Mouse (Mus musculus): ENCODE measurements around the gene Rrp9. TPM values are rescaled to one million over a fixed set of nuclear protein-coding genes. Genes with fewer than 3 reads are reported as not detected.
"Not testable (repeated sequence)": the region's sequence is repeated elsewhere in the genome, so short reads cannot be mapped to it uniquely, and the experiment has no call there.

The Rrp9 gene
- polyA plus RNA-seq, 1 experiment = 28.9 TPM

DNA sequence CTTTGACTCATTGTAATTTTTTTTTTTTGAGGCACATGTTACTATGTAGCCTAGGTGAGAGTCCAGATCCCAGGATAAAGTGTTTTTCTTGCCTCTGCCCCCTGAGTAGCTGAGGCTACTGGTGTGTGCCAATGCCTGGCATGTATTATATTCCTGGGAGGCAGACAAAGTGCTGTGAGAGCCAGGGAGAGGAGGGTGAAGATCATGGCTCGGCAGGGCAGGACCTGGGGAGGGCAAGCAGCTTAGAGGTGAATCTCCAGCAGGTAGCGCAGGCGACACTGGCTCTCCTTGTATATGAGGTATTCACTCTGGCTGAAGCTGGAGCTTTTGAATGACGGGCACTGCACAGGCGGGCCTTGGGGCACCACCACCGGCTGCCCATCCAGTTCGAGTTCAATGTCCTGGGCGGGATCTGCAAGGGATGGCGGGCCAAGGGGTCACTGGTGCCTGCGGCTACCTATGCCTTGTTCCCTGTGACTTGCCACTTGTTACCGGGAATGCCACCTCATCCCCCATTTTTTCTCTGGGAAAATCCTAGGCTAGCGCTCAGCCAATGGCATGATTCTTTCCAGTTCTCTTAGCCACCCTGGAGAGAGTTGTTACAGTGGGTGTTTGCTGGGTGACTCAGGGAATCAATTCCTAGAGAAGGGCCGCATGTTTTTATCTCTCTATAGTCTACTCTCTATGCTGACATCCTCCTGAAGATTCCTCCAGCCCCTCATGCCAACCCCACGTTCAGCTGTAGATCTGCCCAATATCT is 4.6 kb upstream of the Rrp9 start:
- 76% methylated on average over 14 of the region's 14 CpGs for WGBS
- DNase-seq (ENCODE audit: low read depth, low spot score) = no peak

DNA sequence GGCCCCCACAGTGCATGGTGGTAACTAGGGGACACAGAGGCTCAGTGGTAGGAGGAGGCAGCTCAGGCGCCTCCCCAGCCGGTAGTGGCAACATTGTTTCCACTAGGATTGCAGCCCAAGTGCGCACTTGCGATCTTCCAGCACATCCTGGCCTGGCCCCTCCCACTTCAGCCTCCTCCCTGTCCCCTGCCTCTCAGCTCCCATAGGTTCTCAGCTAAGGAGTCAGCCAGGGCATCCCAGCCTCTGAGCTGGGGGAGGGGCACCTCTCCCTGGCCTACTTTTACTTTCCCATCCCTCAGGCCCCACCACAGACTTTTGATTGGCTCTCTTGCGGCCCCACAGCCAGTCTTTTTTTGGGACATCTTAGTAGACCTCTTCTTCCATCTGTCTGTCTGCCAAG is 3.9 kb upstream of the Rrp9 start:
- DNase-seq (ENCODE audit: low read depth, low spot score) = no peak
- WGBS = 39% methylated on average over 5 of the region's 5 CpGs

DNA sequence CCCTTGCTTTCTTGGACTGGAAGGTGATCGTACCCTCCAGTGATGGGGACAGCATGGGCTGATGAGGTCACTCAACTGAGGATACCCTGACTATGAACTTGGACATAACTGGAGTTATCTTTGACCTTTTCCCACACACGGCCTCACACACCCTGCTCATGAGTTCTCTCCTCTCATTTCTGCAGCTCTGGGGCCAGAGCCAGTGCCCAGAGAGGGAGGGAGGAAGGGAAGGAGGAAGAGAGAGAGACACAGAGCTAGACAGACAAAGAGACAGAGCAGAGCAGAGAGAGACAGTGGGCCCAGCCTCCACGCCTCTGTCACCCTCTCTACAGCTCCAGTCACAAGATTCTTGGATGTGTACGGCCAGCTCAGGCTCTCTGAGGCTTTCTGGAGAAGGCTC is 3.4 kb upstream of the Rrp9 start:
- WGBS = 48% methylated on average over 4 of the region's 4 CpGs
- DNase-seq (ENCODE audit: low read depth, low spot score) = no peak

- DNase-seq (ENCODE audit: low read depth, low spot score) = no peak
- 79% methylated on average over 16 of the region's 16 CpGs for WGBS
Observed at GRCm38 (mm10) chr9:106473081-106473752, 2.5 kb upstream of the Rrp9 start.

- 63% methylated on average over 5 of the region's 5 CpGs for WGBS
- no peak for DNase-seq (ENCODE audit: low read depth, low spot score)
Observed at GRCm38 (mm10) chr9:106473753-106474105, 2.0 kb upstream of the Rrp9 start.

GRCm38 (mm10) chr9:106474456-106474855 is 1.3 kb upstream of the Rrp9 start:
- DNase-seq (ENCODE audit: low read depth, low spot score) = no peak
- WGBS = 13% methylated on average over 6 of the region's 6 CpGs

DNA sequence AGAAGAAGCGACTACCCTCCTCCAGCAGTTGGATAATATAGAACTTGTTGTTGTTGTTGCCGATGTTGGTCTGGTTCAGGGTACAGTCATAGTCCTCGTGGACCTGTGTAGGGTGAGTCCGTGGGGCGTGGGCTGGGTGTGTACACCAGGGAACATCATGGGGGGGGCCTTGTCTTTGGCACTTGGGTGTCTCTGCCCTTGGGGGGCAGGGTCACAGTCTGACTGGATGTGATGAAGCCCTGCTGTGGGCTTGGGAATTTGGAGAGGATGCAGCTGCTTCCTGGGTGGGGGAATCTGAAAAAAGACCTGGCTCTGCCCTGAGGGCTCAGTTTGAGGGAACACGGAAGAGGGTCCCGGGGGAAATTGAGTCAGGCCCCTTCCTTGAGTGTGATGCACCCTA is 717 bp upstream of the Rrp9 start:
- WGBS = 56% methylated on average over 7 of the region's 7 CpGs
- no peak for DNase-seq (ENCODE audit: low read depth, low spot score)

DNA sequence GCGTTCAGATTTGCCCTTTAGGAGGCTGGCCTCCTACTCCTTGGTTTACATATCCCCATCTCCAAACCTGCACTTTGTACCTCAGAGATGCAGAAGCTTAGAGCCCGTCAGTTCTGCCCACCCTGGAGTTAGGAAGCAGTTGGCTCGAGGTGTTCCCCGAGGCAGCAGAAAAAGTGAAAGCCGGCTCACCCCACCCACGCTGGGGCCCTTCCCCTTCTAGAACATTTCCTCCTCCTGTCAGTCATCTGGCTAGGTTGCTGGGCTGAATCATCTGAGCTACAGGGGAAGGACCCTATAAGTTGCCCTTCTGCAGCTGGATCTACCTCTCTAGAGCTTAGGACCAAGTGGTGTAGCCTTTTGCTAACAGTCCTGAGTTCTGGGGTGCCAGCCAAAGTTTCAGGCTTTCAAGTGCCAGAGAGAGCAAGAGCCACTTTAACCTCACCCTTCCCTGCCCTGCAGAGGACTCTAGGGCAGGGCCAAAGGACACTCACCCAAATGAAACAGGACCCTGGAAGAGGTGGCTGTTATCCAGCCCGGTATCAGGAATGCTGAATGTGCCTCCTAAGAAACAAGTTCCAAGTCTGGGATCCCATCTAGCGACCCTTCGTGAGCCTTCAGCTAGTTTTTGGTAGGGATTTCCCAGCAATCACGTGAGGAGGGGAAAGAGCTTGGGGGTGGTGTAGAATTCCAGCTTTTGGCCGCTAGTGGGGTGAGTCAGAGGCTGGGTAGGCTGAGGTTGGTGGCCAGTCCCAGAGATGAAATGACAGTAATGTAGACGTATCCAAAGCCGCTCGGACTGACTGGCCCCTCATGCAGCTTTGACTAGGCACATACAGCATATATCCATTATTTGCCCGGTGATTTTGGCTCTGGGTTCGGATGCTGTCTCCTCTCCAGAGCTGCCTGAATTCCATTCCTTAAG is 500 bp downstream of the Rrp9 start:
- whole genome bisulfite sequencing = 5% methylated on average over 16 of the region's 16 CpGs
- peak; percentile 40 for DNase-seq (ENCODE audit: low read depth, low spot score)

DNA sequence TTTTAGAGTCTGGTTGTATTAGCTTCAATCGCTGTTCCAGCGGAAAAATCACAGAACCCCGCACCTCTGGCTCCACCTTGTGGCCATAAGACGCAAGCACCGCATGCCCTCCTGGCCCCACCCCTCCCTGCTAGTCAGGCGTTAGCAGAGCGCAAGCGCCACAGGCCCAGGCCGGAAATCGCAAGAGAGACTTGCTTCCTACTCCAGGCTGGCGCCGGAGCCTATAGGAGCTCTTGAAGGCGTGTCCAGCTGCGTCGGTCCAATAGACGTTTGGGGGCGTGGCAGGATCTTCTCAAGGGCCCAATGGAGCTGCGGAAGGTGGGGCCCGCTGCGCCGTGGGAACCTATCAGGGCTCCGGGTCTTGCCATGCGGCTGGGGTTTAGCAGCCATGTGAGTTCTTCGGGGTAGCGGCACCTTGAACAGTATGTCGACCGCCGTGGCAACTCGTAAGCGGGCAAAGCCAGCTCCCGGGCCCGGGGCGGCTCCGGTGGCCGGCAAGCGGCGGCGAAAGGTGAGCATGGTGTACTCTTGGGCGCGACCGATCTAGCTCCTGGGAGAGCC is 1.2 kb downstream of the Rrp9 start, which contains the start of gene Parp3:
Gene Parp3 (minus strand): TSS at position 26 of the 561 bp plus-strand sequence.
- peak; percentile 99 for DNase-seq (ENCODE audit: low read depth, low spot score)
- under 1% methylated on average over 41 of the region's 41 CpGs for WGBS

GRCm38 (mm10) chr9:106477649-106478048 is 1.9 kb downstream of the Rrp9 start:
- DNase-seq (ENCODE audit: low read depth, low spot score) = no peak
- 0% methylated on average over 16 of the region's 16 CpGs for WGBS

DNA sequence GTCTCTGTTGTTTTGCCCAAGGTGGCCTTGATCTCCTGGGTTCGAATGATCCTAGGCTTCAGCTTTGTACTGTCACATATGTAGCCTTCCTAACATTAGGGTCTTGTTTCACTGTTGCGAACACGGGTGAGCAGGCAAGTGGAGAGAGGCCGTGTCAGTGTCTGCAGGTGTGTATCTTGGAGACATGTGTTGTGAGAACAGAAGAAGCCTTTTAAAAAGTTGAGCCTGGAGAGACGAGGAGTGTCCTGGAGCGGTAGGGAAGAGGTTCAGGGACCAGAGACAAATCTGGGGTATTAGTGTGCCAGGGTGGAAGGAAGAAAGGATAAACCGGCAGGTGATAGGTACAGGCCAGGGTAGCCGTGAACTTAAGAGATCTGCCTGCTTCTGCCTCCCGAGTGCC is 2.3 kb downstream of the Rrp9 start:
- WGBS = 59% methylated on average over 9 of the region's 9 CpGs
- DNase-seq (ENCODE audit: low read depth, low spot score) = no peak

- 90% methylated on average over 7 of the region's 7 CpGs for WGBS
Observed at GRCm38 (mm10) chr9:106480541-106480940, 4.8 kb downstream of the Rrp9 start.

DNA sequence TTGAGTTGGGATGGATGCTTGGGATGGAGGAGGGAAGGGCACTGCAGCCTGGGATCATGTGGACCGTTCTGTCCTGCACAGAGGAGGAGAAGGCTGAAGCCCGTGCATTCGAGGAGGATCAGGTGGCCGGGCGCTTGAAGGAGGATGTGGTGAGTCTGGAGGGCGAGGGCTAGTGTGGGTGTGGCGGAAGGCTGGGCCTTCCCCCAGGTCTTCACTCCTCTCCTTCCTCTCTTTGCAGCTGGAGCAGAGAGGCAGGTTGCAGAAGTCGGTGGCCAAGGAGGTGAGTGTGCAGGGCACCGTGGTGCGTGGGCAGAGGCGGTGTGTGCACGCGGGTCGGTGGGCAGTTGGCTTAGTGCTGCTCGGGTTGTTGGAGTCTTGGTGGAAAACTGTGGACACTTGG is 5.3 kb downstream of the Rrp9 start:
- 82% methylated on average over 15 of the region's 15 CpGs for WGBS
- DNase-seq (ENCODE audit: low read depth, low spot score) = no peak

More at GRCm38 (mm10) chr9:106480541-106480940, 4.8 kb downstream of the Rrp9 start:
- no peak for DNase-seq (ENCODE audit: low read depth, low spot score)

DNA sequence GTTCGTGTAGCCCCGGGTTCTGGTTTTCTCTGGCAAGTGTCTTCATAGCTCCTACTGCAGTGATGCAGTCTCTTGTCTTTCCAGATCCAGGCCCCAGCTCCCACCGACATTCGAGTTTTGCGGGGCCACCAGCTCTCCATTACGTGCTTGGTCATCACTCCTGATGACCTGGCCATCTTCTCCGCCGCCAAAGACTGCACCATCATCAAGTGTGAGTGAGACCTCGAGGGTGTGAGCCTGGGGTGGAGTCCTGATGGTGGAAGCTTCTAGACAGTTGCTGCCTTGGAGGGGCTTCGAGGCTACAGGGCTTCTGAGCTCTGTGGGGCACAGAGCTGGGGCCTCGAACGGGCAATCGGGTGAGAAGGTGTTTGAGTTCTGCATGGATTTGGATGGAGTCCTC is 5.9 kb downstream of the Rrp9 start:
- no peak for DNase-seq (ENCODE audit: low read depth, low spot score)
- WGBS = 95% methylated on average over 13 of the region's 13 CpGs

DNA sequence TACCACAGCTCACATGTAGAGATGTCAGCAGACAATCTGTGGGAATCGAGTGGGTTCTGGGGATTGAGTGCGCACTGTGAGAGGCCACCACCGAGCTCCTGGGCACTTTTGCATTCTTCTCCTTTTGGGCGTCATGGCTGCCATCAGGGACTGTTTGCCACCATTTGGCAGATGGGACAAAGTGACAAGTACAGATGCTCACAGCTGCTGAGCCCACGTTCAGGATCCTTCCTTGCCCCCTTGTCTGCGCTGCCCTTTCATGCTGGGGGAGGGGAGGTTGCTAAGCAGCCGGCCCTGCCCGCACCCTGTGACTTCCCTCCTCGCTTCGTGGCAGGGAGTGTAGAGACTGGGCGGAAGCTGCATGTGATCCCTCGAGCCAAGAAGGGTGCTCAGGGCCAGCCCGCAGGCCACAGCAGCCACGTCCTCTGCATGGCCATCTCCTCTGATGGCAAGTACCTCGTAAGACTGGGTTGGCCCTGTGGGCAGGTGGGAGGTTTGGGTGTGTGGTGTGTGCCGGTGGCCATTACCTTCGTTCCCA is 6.9 kb downstream of the Rrp9 start:
- no peak for DNase-seq (ENCODE audit: low read depth, low spot score)
- 89% methylated on average over 17 of the region's 17 CpGs for WGBS

DNA sequence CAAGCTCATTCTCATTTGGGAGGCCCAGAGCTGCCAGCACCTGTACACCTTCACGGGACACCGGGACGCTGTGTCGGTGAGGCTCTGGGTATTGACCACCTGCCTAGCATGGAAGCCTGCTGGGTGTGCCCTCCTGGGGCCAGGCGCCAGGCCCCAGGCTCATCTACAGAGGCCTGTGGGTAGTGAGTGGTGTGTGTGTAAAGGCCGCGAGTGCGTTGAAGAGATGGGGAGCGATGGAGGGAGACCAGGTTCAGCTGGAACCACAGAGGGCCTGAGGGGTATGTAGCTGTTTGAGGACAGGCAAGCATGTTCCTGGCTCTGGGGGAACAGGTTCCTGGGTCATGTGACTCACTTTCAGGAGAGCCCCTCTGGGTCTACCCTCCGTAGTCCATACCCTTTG is 7.4 kb downstream of the Rrp9 start:
- DNase-seq (ENCODE audit: low read depth, low spot score) = no peak
- 95% methylated on average over 10 of the region's 10 CpGs for WGBS

DNA sequence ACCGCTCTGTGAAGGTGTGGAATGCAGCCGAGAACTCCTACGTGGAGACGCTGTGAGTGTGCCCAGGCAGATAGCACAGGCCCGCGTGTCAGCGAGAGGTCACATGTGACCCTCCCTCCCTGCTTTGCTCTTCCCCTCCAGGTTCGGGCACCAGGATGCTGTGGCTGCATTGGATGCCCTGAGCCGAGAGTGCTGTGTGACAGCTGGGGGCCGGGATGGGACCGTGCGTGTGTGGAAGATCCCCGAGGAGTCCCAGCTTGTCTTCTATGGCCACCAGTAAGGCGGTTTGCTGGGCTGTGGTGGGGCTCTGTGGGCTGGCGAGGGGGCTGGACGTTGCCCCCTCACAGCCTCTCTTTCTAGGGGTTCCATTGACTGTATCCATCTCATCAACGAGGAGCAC is 7.8 kb downstream of the Rrp9 start:
- 93% methylated on average over 17 of the region's 17 CpGs for WGBS
- no peak for DNase-seq (ENCODE audit: low read depth, low spot score)

DNA sequence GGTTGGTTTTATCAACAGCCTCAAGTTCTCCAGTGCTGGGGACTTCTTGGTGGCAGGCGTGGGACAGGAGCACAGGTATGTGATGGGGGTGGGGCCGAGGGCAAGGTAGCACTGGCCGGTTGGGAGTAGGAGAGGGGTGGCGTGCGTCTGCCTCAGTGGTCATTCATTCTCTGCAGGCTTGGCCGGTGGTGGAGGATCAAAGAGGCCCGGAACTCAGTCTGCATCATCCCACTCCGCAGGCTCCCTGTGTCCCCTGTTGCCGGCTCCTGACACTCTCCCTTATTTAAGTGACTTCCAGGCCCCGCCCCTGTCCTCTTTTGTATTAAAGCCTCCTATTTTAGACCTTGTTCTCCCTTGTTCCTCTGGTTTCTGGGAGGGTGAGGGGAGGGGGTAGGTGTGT is 9.3 kb downstream of the Rrp9 start:
- 88% methylated on average over 10 of the region's 10 CpGs for WGBS
- no peak for DNase-seq (ENCODE audit: low read depth, low spot score)

DNA sequence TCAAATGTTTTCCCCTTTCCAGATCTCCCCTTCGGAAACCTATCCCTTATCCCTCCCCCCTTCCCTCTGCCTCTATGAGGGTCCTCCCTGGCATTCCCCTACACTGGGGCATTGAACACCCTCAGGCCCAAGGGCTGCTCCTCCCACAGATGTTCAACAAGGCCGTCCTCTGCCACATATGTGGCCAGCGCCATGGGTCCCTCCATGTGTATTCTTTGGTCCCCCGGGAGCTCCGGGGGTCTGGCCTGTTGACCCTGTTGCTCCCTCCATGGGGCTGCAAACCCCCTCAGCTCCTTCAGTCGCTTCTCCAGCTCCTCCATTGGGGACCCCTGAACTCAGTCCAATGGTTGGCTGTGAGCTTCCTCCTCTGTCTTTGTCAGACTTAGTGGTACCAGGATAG is 11.8 kb downstream of the Rrp9 start:
- 86% methylated on average over 6 of the region's 6 CpGs for WGBS
- DNase-seq (ENCODE audit: low read depth, low spot score) = not testable (repeated sequence)

- DNase-seq (ENCODE audit: low read depth, low spot score) = no peak
- 90% methylated on average over 6 of the region's 6 CpGs for WGBS
Observed at GRCm38 (mm10) chr9:106499667-106500066, 23.9 kb downstream of the Rrp9 start, which contains the start of gene Iqcf1. TSS of gene Iqcf1 (plus strand) at chr9:106499967.

Measured in large intestine, adult 2 months (tissue).